Mouse (Mus musculus): ENCODE results near the gene Ttc7.

DNA sequence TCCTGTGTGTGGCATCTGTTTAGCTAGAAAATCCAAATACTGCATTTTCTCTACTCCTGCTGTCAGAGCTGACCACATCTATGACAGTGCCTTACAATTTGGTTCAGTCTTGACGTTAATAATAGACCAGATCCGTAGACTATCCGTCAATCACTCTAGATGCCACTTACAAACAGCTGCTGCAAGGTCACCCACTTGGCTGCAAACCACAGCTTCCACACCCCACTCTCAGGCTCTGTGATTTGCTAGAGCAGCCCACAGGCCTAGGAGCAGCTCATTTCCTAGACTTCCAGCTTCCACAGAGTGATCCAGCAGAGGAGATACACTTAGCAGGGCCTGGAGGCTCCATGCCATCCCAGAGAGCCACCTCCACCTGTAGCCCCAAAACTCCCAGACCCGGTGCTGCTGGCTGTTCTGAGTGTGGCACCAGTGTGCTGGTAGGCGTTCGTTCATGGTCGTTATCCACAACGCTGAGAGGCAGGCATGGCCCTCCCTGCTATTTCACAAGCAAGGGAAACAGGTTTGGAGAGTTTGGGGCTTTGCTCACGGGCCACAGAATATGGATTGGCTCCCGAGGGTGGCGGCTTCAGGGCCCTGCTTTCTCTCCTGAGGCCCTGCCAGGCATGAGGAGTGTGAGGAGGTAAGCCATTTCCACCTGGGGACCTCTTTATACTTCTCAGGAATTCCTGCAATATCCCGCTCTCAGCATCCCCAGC lies 26.5 kb downstream of the Ttc7 start:
- TF ChIP-seq POLR2A (IDR thresholded peaks at IDR 0.05; ENCODE audit: insufficient read depth, low read depth, low read length) (no peak), CTCF (IDR thresholded peaks at IDR 0.05; ENCODE audit: insufficient read depth, low read depth, low read length) (no peak)

All from olfactory bulb, adult 2 months (tissue).